Mouse (Mus musculus): ENCODE measurements at regions not wholly inside any gene's neighbourhood (a gene's known extent, or its start where the extent isn't known, plus 50 kb on each side); places are given as distances from the start of the nearest gene placed in this dataset.

- TF ChIP-seq CTCF (IDR thresholded peaks at IDR 0.05; ENCODE audit: low read depth, low read length), result no peak
- TF ChIP-seq POLR2A (IDR thresholded peaks at IDR 0.05; ENCODE audit: insufficient read depth, low read length), result no peak
- TF ChIP-seq EP300 (IDR thresholded peaks at IDR 0.05; ENCODE audit: insufficient read depth, low read depth, low read length), result peak; percentile 82; the same call in 1 of the 2 replicates
Measured at GRCm38 (mm10) chr1:35232592-35232991, 382.8 kb downstream of the Plekhb2 start.
